Mouse (Mus musculus): ENCODE measurements around the gene Cyp1a1.

- TF ChIP-seq POLR2A (IDR thresholded peaks at IDR 0.05; ENCODE audit: borderline replicate concordance, extremely low read depth, low read depth, low read length) (no peak), CTCF (IDR thresholded peaks at IDR 0.05; ENCODE audit: insufficient read depth, low read length) (no peak)
Observed at GRCm38 (mm10) chr9:57639661-57640328, 47.9 kb upstream of the Cyp1a1 start.

All from lung, adult 2 months (tissue).